Mouse (Mus musculus): ENCODE results near the gene Btbd35f27. TPM values are rescaled to one million over a fixed set of nuclear protein-coding genes. Genes with fewer than 3 reads are reported as not detected.
"Not testable (repeated sequence)": the region's sequence is repeated elsewhere in the genome, so short reads cannot be mapped to it uniquely, and the experiment has no call there.

Btbd35f27 gene
- not detected in 2 replicates for total RNA-seq (2015; ENCODE audit: low replicate concordance)
- total RNA-seq (2017; ENCODE audit: low replicate concordance) = not detected in 2 replicates

GRCm38 (mm10) chrX:4951835-4952234 is at the start of gene Btbd35f27:
Gene Btbd35f27 (plus strand): TSS chrX:4952135.
- not testable (repeated sequence) for ATAC-seq (replicated peaks; ENCODE audit: low FRiP score, poor library complexity, severe bottlenecking)

Other genes starting within 250 kb of the Btbd35f27 start
- not detected in 2 replicates for gene Btbd35f4, start 151.6 kb upstream of the Btbd35f27 start, total RNA-seq (2015; ENCODE audit: low replicate concordance)
- not detected in 2 replicates for gene Btbd35f4, start 151.6 kb upstream of the Btbd35f27 start, total RNA-seq (2017; ENCODE audit: low replicate concordance)